Mouse (Mus musculus) liver, embryonic 16.5 days (tissue): ENCODE data around the gene Sox14. TPM values are rescaled to one million over a fixed set of nuclear protein-coding genes. Genes with fewer than 3 reads are reported as not detected.

Experiments
- ATAC-seq: fragments of 200-750 bp; cut with Nextera tagmentation; 2 replicates; pipeline ENCODE4 v1.8.0; 2017; ENCODE audit warnings: low read depth, mild to moderate bottlenecking, moderate number of reproducible peaks, moderate library complexity
- H3K27ac ChIP-seq: fragments of 300-500 bp; sonication (generic); 2 replicates; pipeline ENCODE4 v1.5.1; 2014; ENCODE audit warnings: mild to moderate bottlenecking, low read length
- H3K27me3 ChIP-seq: fragments of 300-500 bp; sonication (generic); 2 replicates; pipeline ENCODE4 v1.6.1; 2014; ENCODE audit warnings: low read depth, low read length, mixed read lengths; ENCODE audit not compliant: control insufficient read depth, insufficient read depth
- H3K36me3 ChIP-seq: fragments of 300-500 bp; sonication (generic); 2 replicates; pipeline ENCODE4 v1.6.1; 2014; ENCODE audit warnings: mild to moderate bottlenecking; ENCODE audit not compliant: control insufficient read depth, insufficient read depth
- H3K4me1 ChIP-seq: fragments of 300-500 bp; sonication (generic); 2 replicates; pipeline ENCODE4 v1.6.1; 2014; ENCODE audit warnings: low read depth, low read length, mixed read lengths; ENCODE audit not compliant: control insufficient read depth
- H3K4me2 ChIP-seq: fragments of 300-500 bp; sonication (generic); 2 replicates; pipeline ENCODE4 v1.6.1; 2014; ENCODE audit warnings: low read depth, low read length, mixed read lengths
- H3K4me3 ChIP-seq: fragments of 300-500 bp; sonication (generic); 2 replicates; pipeline ENCODE4 v1.5.1; 2014; ENCODE audit warnings: low read depth, mild to moderate bottlenecking, low read length
- H3K9ac ChIP-seq: fragments of 300-500 bp; sonication (generic); 2 replicates; pipeline ENCODE4 v1.6.1; 2014; ENCODE audit warnings: low read depth, low read length
- H3K9me3 ChIP-seq: fragments of 300-500 bp; sonication (generic); replicated peaks from 2 replicates; pipeline ENCODE4 v1.6.1; 2016; ENCODE audit warnings: low read length; ENCODE audit not compliant: control insufficient read depth
- WGBS: fragments of 180-500 bp; shearing (Covaris S2); extraction: QIAGEN DNeasy Blood & Tissue Kit; methylation state at CpG from one replicate; pipeline ENCODE4 v1.1.7; 2014; ENCODE audit not compliant: insufficient replicate concordance; 5-methylcytosine and 5-hydroxymethylcytosine counted together
- polyA plus RNA-seq: library from polyadenylated mRNA; unstranded; fragments of >200 nt; fragmentation: Nextera tagmentation; extraction: Ambion mirVana; gene quantifications from 2 replicates; pipeline ENCODE4 v1.2.1, GENCODE M21; 2015

Gene Sox14
- polyA plus RNA-seq, 1 experiment from 2014 or later = not detected

- 3% methylated on average over 31 of the region's 31 CpGs for WGBS
- H3K4me3 ChIP-seq = no peak overlapping the region
- H3K36me3 ChIP-seq = no peaks in the 10 kb centered on the region
- H3K27me3 ChIP-seq = peaks cover 98% of the 10 kb centered on the region
- H3K9me3 ChIP-seq = no peaks in the 10 kb centered on the region
- H3K4me1 ChIP-seq = no peaks in the 10 kb centered on the region
- ATAC-seq = no peak
- no peak overlapping the region for H3K9ac ChIP-seq
- no peak overlapping the region for H3K4me2 ChIP-seq
- no peak overlapping the region for H3K27ac ChIP-seq
Observed at GRCm38 (mm10) chr9:99872204-99873115, 3.5 kb downstream of the Sox14 start.

GRCm38 (mm10) chr9:99871556-99872203 is 4.3 kb downstream of the Sox14 start:
- Histone ChIP-seq H3K27me3 (peaks cover 98% of the 10 kb centered on the region), H3K9me3 (no peaks in the 10 kb centered on the region), H3K36me3 (no peaks in the 10 kb centered on the region), H3K4me3 (no peak overlapping the region), H3K27ac (no peak overlapping the region), H3K9ac (no peak overlapping the region), H3K4me1 (no peaks in the 10 kb centered on the region), H3K4me2 (no peak overlapping the region)
- no peak for ATAC-seq
- WGBS = 1% methylated on average over 34 of the region's 34 CpGs

- no peaks in the 10 kb centered on the region for H3K9me3 ChIP-seq
- no peak overlapping the region for H3K9ac ChIP-seq
- no peak overlapping the region for H3K4me2 ChIP-seq
- H3K27me3 ChIP-seq = peaks cover 98% of the 10 kb centered on the region
- H3K36me3 ChIP-seq = no peaks in the 10 kb centered on the region
- WGBS = 3% methylated on average over 37 of the region's 37 CpGs
- no peak for ATAC-seq
- H3K4me1 ChIP-seq = no peaks in the 10 kb centered on the region
- H3K4me3 ChIP-seq = no peak overlapping the region
- no peak overlapping the region for H3K27ac ChIP-seq
Observed at GRCm38 (mm10) chr9:99870780-99871555, 5.0 kb downstream of the Sox14 start.

GRCm38 (mm10) chr9:99869936-99870779 is 5.8 kb downstream of the Sox14 start:
- Histone ChIP-seq H3K4me3 (no peak overlapping the region), H3K9me3 (no peaks in the 10 kb centered on the region), H3K9ac (no peak overlapping the region), H3K4me1 (no peaks in the 10 kb centered on the region), H3K36me3 (no peaks in the 10 kb centered on the region), H3K4me2 (no peak overlapping the region), H3K27me3 (peaks cover 94% of the 10 kb centered on the region), H3K27ac (no peak overlapping the region)
- no peak for ATAC-seq
- 2% methylated on average over 34 of the region's 34 CpGs for WGBS

- no peak overlapping the region for H3K4me2 ChIP-seq
- ATAC-seq = no peak
- under 1% methylated on average over 29 of the region's 29 CpGs for WGBS
Observed at GRCm38 (mm10) chr9:99869275-99869674, 6.7 kb downstream of the Sox14 start.

GRCm38 (mm10) chr9:99868606-99869005 is 7.4 kb downstream of the Sox14 start:
- no peak for ATAC-seq
- under 1% methylated on average over 26 of the region's 26 CpGs for WGBS

More at GRCm38 (mm10) chr9:99869275-99869674, 6.7 kb downstream of the Sox14 start:
- Histone ChIP-seq H3K36me3 (no peaks in the 10 kb centered on the region), H3K27me3 (peaks cover 86% of the 10 kb centered on the region), H3K9me3 (no peaks in the 10 kb centered on the region), H3K4me3 (no peak overlapping the region), H3K9ac (no peak overlapping the region), H3K27ac (no peak overlapping the region), H3K4me1 (no peaks in the 10 kb centered on the region)

GRCm38 (mm10) chr9:99868054-99868453 is 7.9 kb downstream of the Sox14 start:
- 4% methylated on average over 11 of the region's 11 CpGs for WGBS
- H3K27ac ChIP-seq = no peak overlapping the region
- H3K4me1 ChIP-seq = no peaks in the 10 kb centered on the region
- no peaks in the 10 kb centered on the region for H3K9me3 ChIP-seq
- H3K4me2 ChIP-seq = no peak overlapping the region
- no peak overlapping the region for H3K4me3 ChIP-seq
- no peak for ATAC-seq
- no peaks in the 10 kb centered on the region for H3K36me3 ChIP-seq
- peaks cover 75% of the 10 kb centered on the region for H3K27me3 ChIP-seq
- no peak overlapping the region for H3K9ac ChIP-seq

More at GRCm38 (mm10) chr9:99868606-99869005, 7.4 kb downstream of the Sox14 start:
- no peak overlapping the region for H3K27ac ChIP-seq
- peaks cover 80% of the 10 kb centered on the region for H3K27me3 ChIP-seq
- H3K4me3 ChIP-seq = no peak overlapping the region
- H3K9ac ChIP-seq = no peak overlapping the region
- no peaks in the 10 kb centered on the region for H3K4me1 ChIP-seq
- no peaks in the 10 kb centered on the region for H3K36me3 ChIP-seq
- H3K9me3 ChIP-seq = no peaks in the 10 kb centered on the region
- H3K4me2 ChIP-seq = no peak overlapping the region

- Histone ChIP-seq H3K9me3 (no peaks in the 10 kb centered on the region), H3K36me3 (no peaks in the 10 kb centered on the region), H3K27ac (no peak overlapping the region), H3K4me3 (no peak overlapping the region), H3K27me3 (peaks cover 24% of the 10 kb centered on the region), H3K9ac (no peak overlapping the region), H3K4me1 (no peaks in the 10 kb centered on the region), H3K4me2 (no peak overlapping the region)
- ATAC-seq = no peak
- WGBS = 64% methylated on average over 9 of the region's 9 CpGs
Observed at GRCm38 (mm10) chr9:99862936-99863335, 13.0 kb downstream of the Sox14 start.
